Mouse (Mus musculus) embryonic fibroblast, embryonic 13.5 days (primary cell): Measurements from ENCODE around the gene Bco2. TPM values are rescaled to one million over a fixed set of nuclear protein-coding genes. Genes with fewer than 3 reads are reported as not detected.

Source experiments
- H3K27ac ChIP-seq: 2 replicates; pipeline ENCODE4 v1.5.1; 2012; ENCODE audit warnings: low read length, control low read depth, inconsistent platforms; ENCODE audit not compliant: insufficient read depth
- H3K4me1 ChIP-seq: 2 replicates; pipeline ENCODE4 v1.6.1; 2011; ENCODE audit warnings: low read length; ENCODE audit not compliant: control insufficient read depth, insufficient read depth
- H3K4me3 ChIP-seq: 2 replicates; pipeline ENCODE4 v1.5.1; 2011; ENCODE audit warnings: mild to moderate bottlenecking, control low read depth, low read length; ENCODE audit not compliant: insufficient read depth
- CTCF ChIP-seq: IDR thresholded peaks from 2 replicates; pipeline ENCODE4 v1.5.1; 2011; ENCODE audit warnings: mild to moderate bottlenecking, control low read depth, low read length, moderate library complexity, borderline replicate concordance; ENCODE audit not compliant: insufficient read depth
- POLR2A ChIP-seq: IDR thresholded peaks from 2 replicates; pipeline ENCODE4 v1.6.1; 2011; ENCODE audit warnings: low read depth, mild to moderate bottlenecking, control low read depth, low read length, moderate library complexity
- polyA plus RNA-seq: library from polyadenylated mRNA; stranded (reverse); fragments of >200 nt; gene quantifications from 2 replicates; pipeline ENCODE4 v1.2.4, GENCODE M21; 2011; ENCODE audit warnings: low read depth; ENCODE audit not compliant: missing spikeins, insufficient read length

Bco2 gene
- polyA plus RNA-seq, result not detected in 2 replicates

DNA sequence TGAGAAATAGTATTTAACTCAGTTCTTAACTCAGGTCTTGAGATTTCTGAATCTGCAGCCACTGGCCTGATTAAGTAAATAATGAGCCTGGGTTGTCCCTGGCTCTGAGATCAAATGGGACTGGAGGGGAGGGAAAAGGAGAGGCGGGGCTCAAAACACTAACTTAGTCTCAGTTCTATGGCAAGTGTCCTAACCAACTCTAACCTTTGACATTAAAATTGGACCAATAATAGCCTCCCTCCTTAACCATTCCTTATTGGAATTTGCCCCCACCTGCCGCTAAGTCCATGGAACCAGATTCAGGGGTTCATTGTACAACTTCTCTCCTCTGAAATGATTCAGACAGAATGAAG, at the start of gene Bco2:
TSS of gene Bco2 (minus strand) at position 88 of the 353 bp plus-strand sequence.
- peak within 1 kb of the TSS; percentile 44; the same call in 1 of the 2 replicates for H3K27ac ChIP-seq
- no peak within 1 kb of the TSS for H3K4me3 ChIP-seq
- H3K4me1 ChIP-seq, result no peaks in the 10 kb centered on the region
- TF ChIP-seq CTCF (no peak), POLR2A (no peak)

DNA sequence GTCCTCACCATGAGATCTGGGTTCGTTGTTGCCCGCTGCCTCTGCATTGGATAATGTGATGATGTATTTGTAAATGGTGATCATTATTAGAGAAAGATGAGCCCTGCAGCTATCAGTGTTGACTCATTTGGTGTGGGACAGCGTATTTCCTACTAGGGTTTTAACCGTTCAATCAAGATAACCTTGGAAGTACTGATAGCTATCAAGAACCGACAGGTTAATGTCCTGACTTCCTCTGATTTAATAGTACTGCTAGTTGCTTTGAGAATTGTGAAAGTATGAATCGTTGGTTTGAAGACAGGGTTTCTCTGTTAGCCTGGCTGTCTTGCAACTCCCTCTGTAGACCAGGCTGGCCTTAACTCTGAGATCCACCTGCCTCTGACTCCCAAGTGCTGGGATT, 49.4 kb upstream of the Bco2 start:
- peaks cover 7% of the 10 kb centered on the region for H3K4me1 ChIP-seq
- H3K4me3 ChIP-seq, result peak overlapping the region; percentile 90
- TF ChIP-seq POLR2A (0 out of 2 replicates have a peak, but pooled peaks have one; percentile 6), CTCF (no peak)
- peak overlapping the region; percentile 70 for H3K27ac ChIP-seq

GRCm38 (mm10) chr9:50603998-50604324, 49.0 kb upstream of the Bco2 start:
- peak overlapping the region; percentile 70 for H3K27ac ChIP-seq
- H3K4me3 ChIP-seq, result peak overlapping the region; percentile 90
- TF ChIP-seq POLR2A (no peak), CTCF (peak; percentile 34; the same call in 1 of the 2 replicates)
- peaks cover 7% of the 10 kb centered on the region for H3K4me1 ChIP-seq

DNA sequence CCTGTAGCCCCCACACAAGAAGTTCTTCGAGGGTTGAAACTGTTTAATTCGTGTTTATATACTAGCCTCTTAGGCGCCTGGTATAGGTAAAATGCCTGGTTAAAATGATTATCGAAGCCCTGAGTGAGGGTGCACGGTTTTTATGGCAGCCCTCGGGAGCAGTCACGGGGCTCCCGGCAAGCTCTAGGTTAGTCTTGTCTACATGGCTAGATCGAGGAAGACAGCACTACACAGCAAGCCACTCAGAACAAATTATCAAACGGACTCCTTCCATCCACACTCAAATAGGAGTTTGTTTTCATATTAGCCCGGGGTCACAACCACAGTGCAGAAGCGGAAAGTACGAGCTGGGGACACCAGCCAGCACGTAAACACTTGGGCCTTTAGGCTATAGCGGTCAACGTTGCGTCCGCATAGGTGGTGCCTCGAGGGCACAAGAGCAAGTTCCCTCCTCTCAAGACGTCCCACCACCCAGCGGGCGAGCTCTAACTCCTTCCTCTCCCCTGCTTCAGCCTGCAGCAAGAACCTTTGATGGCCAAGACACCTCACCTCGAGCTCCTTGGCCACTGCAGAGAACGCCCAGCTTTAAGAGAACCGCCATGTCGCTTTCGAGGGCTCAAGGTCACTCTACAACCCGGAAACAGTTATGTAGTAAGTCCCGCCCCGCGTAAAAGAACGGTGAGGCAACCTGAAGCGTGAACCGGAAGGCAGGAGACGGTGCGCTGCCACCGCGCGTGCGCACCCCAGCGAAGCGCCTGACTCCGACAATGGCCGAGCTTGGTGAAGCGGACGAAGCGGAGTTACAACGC, 48.4 kb upstream of the Bco2 start, which contains the start of the genes Sdhd and Timm8b:
TSS of gene Sdhd (minus strand) at position 624 of the 809 bp plus-strand sequence.
TSS of gene Timm8b (plus strand) at position 722 of the 809 bp plus-strand sequence.
- Histone ChIP-seq H3K4me1 (peaks cover 7% of the 10 kb centered on the region), H3K27ac (peak within 1 kb of the TSS; percentile 70), H3K4me3 (peak within 1 kb of the TSS; percentile 90)
- TF ChIP-seq CTCF (no peak), POLR2A (peak; percentile 97)

- Histone ChIP-seq H3K27ac (no peak overlapping the region), H3K4me3 (peak overlapping the region; percentile 90), H3K4me1 (peaks cover 7% of the 10 kb centered on the region)
- no peak for TF ChIP-seq POLR2A
- no peak for TF ChIP-seq CTCF
Observed at GRCm38 (mm10) chr9:50602055-50602845, 47.3 kb upstream of the Bco2 start.

- Histone ChIP-seq H3K4me3 (no peak overlapping the region), H3K4me1 (peaks cover 7% of the 10 kb centered on the region), H3K27ac (no peak overlapping the region)
- no peak for TF ChIP-seq POLR2A
- no peak for TF ChIP-seq CTCF
Observed at GRCm38 (mm10) chr9:50601536-50601935, 46.6 kb upstream of the Bco2 start.

DNA sequence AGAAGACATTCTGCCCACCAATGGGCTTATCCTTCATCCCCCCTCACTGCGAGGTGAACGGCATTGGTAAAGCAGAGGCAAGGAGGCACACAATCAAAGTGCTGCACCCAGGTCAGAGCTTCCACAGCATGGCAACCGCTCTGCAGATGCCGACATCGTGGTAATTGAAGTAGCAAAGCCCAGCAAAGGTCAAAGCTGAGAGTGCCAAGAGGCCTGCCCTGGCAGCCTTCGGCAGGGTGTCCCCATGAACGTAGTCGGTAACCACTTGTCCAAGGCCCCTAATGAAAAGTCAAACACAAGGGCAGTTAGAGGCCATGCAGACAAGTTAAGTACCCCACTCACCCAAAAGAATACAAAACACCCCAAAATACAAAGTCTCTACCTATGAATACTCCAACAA, 42.0 kb upstream of the Bco2 start:
- Histone ChIP-seq H3K27ac (no peak overlapping the region), H3K4me1 (no peaks in the 10 kb centered on the region)
- TF ChIP-seq CTCF (no peak), POLR2A (no peak)

GRCm38 (mm10) chr9:50594794-50595417, 39.9 kb upstream of the Bco2 start:
- Histone ChIP-seq H3K4me3 (no peak overlapping the region), H3K4me1 (peaks cover 4% of the 10 kb centered on the region), H3K27ac (no peak overlapping the region)
- TF ChIP-seq CTCF (no peak), POLR2A (no peak)

More for the DNA sequence above, 42.0 kb upstream of the Bco2 start:
- no peak overlapping the region for H3K4me3 ChIP-seq

GRCm38 (mm10) chr9:50593544-50593943, 38.6 kb upstream of the Bco2 start:
- peaks cover 4% of the 10 kb centered on the region for H3K4me1 ChIP-seq
- H3K27ac ChIP-seq, result no peak overlapping the region
- TF ChIP-seq POLR2A (no peak), CTCF (peak; percentile 31; the same call in 1 of the 2 replicates)
- no peak overlapping the region for H3K4me3 ChIP-seq
